Mouse (Mus musculus) spleen, adult 2 months (tissue): ENCODE measurements around the gene Dlst.
"Not testable (repeated sequence)": the region's sequence is repeated elsewhere in the genome, so short reads cannot be mapped to it uniquely, and the experiment has no call there.

Source experiments
- CTCF ChIP-seq: fragments of 200-500 bp; IDR thresholded peaks from 2 replicates; pipeline ENCODE4 v1.5.1; 2011; ENCODE audit warnings: mild to moderate bottlenecking, inconsistent platforms; ENCODE audit not compliant: insufficient read depth, insufficient read length, insufficient replicate concordance; ENCODE audit errors: extremely low read depth
- POLR2A ChIP-seq: fragments of 200-500 bp; IDR thresholded peaks from 2 replicates; pipeline ENCODE4 v1.6.1; 2011; ENCODE audit warnings: low read depth, low read length, inconsistent platforms

DNA sequence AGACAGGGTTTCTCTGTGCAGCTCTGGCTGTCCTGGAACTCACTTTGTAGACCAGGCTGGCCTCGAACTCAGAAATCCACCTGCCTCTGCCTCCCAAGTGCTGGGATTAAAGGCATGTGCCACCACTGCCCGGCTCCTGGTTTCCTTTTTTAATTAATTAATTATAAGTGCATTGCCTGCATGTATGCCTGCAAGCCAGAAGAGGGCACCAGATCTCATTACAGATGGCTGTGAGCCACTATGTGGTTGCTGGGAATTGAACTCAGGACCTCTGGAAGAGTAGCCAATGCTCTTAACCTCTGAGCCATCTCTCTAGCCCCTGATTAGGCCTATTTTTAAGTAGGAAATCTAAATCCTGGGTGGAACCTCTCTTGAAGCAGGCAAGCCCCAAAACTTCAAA is 33.6 kb downstream of the Dlst start:
- TF ChIP-seq CTCF, POLR2A: not testable (repeated sequence)
